Mouse (Mus musculus): ENCODE data around the gene Ttc7b. TPM values are rescaled to one million over a fixed set of nuclear protein-coding genes. Genes with fewer than 3 reads are reported as not detected.
A peak's percentile ranks its signal among the peaks of the same experiment; 100 is the strongest.

Ttc7b gene
- polyA plus RNA-seq, 1 experiment: 20.4 TPM

- TF ChIP-seq POLR2A (IDR thresholded peaks at IDR 0.05; ENCODE audit: low read depth, low read length) (no peak), CTCF (IDR thresholded peaks at IDR 0.05; ENCODE audit: extremely low read depth, insufficient read depth, insufficient read length, insufficient replicate concordance) (no peak)
- H3K27ac ChIP-seq (ENCODE audit: insufficient read depth, low read length): no peak overlapping the region
- H3K4me3 ChIP-seq (ENCODE audit: extremely low read depth, insufficient read depth, insufficient read length): no peak overlapping the region
- H3K36me3 ChIP-seq (ENCODE audit: control insufficient read depth, insufficient read depth, low read length): no peaks in the 10 kb centered on the region
- no peaks in the 10 kb centered on the region for H3K27me3 ChIP-seq (ENCODE audit: control insufficient read depth, insufficient read depth, low read length)
- no peaks in the 10 kb centered on the region for H3K4me1 ChIP-seq (ENCODE audit: control insufficient read depth, insufficient read depth, insufficient read length)
- DNase-seq (ENCODE audit: low read depth in 1 of 2, low spot score in 2 of 2): no peak
- 83% methylated on average over 8 of the region's 8 CpGs for WGBS
Observed at GRCm38 (mm10) chr12:100289267-100290177, 231.1 kb downstream of the Ttc7b start.

- WGBS: 86% methylated on average over 5 of the region's 5 CpGs
- TF ChIP-seq POLR2A (IDR thresholded peaks at IDR 0.05; ENCODE audit: low read depth, low read length) (no peak), CTCF (IDR thresholded peaks at IDR 0.05; ENCODE audit: extremely low read depth, insufficient read depth, insufficient read length, insufficient replicate concordance) (no peak)
- Histone ChIP-seq H3K4me1 (ENCODE audit: control insufficient read depth, insufficient read depth, insufficient read length) (no peaks in the 10 kb centered on the region; the same call in 1 of the 2 replicates), H3K27me3 (ENCODE audit: control insufficient read depth, insufficient read depth, low read length) (no peaks in the 10 kb centered on the region), H3K4me3 (ENCODE audit: extremely low read depth, insufficient read depth, insufficient read length) (no peak overlapping the region), H3K36me3 (ENCODE audit: control insufficient read depth, insufficient read depth, low read length) (no peaks in the 10 kb centered on the region), H3K27ac (ENCODE audit: insufficient read depth, low read length) (no peak overlapping the region)
- DNase-seq (ENCODE audit: low read depth in 1 of 2, low spot score in 2 of 2): no peak
Observed at GRCm38 (mm10) chr12:100288018-100288417, 232.6 kb downstream of the Ttc7b start.

- Histone ChIP-seq H3K4me3 (ENCODE audit: extremely low read depth, insufficient read depth, insufficient read length) (no peak overlapping the region), H3K4me1 (ENCODE audit: control insufficient read depth, insufficient read depth, insufficient read length) (peaks cover 4% of the 10 kb centered on the region; the same call in 1 of the 2 replicates), H3K27me3 (ENCODE audit: control insufficient read depth, insufficient read depth, low read length) (no peaks in the 10 kb centered on the region), H3K36me3 (ENCODE audit: control insufficient read depth, insufficient read depth, low read length) (no peaks in the 10 kb centered on the region), H3K27ac (ENCODE audit: insufficient read depth, low read length) (no peak overlapping the region)
- TF ChIP-seq CTCF (IDR thresholded peaks at IDR 0.05; ENCODE audit: extremely low read depth, insufficient read depth, insufficient read length, insufficient replicate concordance) (no peak), POLR2A (IDR thresholded peaks at IDR 0.05; ENCODE audit: low read depth, low read length) (no peak)
- DNase-seq (ENCODE audit: low read depth in 1 of 2, low spot score in 2 of 2): no peak
- WGBS: 93% methylated on average over 2 of the region's 2 CpGs
Observed at GRCm38 (mm10) chr12:100287565-100287964, 233.1 kb downstream of the Ttc7b start.

- TF ChIP-seq POLR2A (IDR thresholded peaks at IDR 0.05; ENCODE audit: low read depth, low read length): no peak
- TF ChIP-seq CTCF (IDR thresholded peaks at IDR 0.05; ENCODE audit: extremely low read depth, insufficient read depth, insufficient read length, insufficient replicate concordance): no peak
- no peaks in the 10 kb centered on the region for H3K36me3 ChIP-seq (ENCODE audit: control insufficient read depth, insufficient read depth, low read length)
- 66% methylated on average over 1 of the region's 1 CpGs for WGBS
- no peak overlapping the region for H3K4me3 ChIP-seq (ENCODE audit: extremely low read depth, insufficient read depth, insufficient read length)
- H3K27me3 ChIP-seq (ENCODE audit: control insufficient read depth, insufficient read depth, low read length): no peaks in the 10 kb centered on the region
- H3K4me1 ChIP-seq (ENCODE audit: control insufficient read depth, insufficient read depth, insufficient read length): peaks cover 13% of the 10 kb centered on the region; the same call in 1 of the 2 replicates
- no peak overlapping the region for H3K27ac ChIP-seq (ENCODE audit: insufficient read depth, low read length)
- DNase-seq (ENCODE audit: low read depth in 1 of 2, low spot score in 2 of 2): no peak
Observed at GRCm38 (mm10) chr12:100283283-100283682, 237.3 kb downstream of the Ttc7b start.

- H3K4me1 ChIP-seq (ENCODE audit: control insufficient read depth, insufficient read depth, insufficient read length): peaks cover 18% of the 10 kb centered on the region; the same call in 1 of the 2 replicates
- no peaks in the 10 kb centered on the region for H3K27me3 ChIP-seq (ENCODE audit: control insufficient read depth, insufficient read depth, low read length)
- H3K36me3 ChIP-seq (ENCODE audit: control insufficient read depth, insufficient read depth, low read length): no peaks in the 10 kb centered on the region
- 71% methylated on average over 8 of the region's 8 CpGs for WGBS
- H3K27ac ChIP-seq (ENCODE audit: insufficient read depth, low read length): peak overlapping the region; percentile 81
- TF ChIP-seq POLR2A (IDR thresholded peaks at IDR 0.05; ENCODE audit: low read depth, low read length) (no peak), CTCF (IDR thresholded peaks at IDR 0.05; ENCODE audit: extremely low read depth, insufficient read depth, insufficient read length, insufficient replicate concordance) (no peak)
- DNase-seq (ENCODE audit: low read depth in 1 of 2, low spot score in 2 of 2): peak; percentile 59 to 65
- no peak overlapping the region for H3K4me3 ChIP-seq (ENCODE audit: extremely low read depth, insufficient read depth, insufficient read length)
Observed at GRCm38 (mm10) chr12:100282025-100282885, 238.4 kb downstream of the Ttc7b start.

- peaks cover 28% of the 10 kb centered on the region; the same call in 1 of the 2 replicates for H3K4me1 ChIP-seq (ENCODE audit: control insufficient read depth, insufficient read depth, insufficient read length)
- H3K27ac ChIP-seq (ENCODE audit: insufficient read depth, low read length): no peak overlapping the region
- no peak overlapping the region for H3K4me3 ChIP-seq (ENCODE audit: extremely low read depth, insufficient read depth, insufficient read length)
- no peaks in the 10 kb centered on the region for H3K36me3 ChIP-seq (ENCODE audit: control insufficient read depth, insufficient read depth, low read length)
- 85% methylated on average over 4 of the region's 4 CpGs for WGBS
- no peaks in the 10 kb centered on the region for H3K27me3 ChIP-seq (ENCODE audit: control insufficient read depth, insufficient read depth, low read length)
- DNase-seq (ENCODE audit: low read depth in 1 of 2, low spot score in 2 of 2): no peak
- TF ChIP-seq CTCF (IDR thresholded peaks at IDR 0.05; ENCODE audit: extremely low read depth, insufficient read depth, insufficient read length, insufficient replicate concordance) (no peak), POLR2A (IDR thresholded peaks at IDR 0.05; ENCODE audit: low read depth, low read length) (no peak)
Observed at GRCm38 (mm10) chr12:100280972-100281794, 239.4 kb downstream of the Ttc7b start.

Measured in spleen, adult 2 months (tissue).